Mouse (Mus musculus) stomach, embryonic 15.5 days (tissue): ENCODE data around the gene Cradd. TPM values are rescaled to one million over a fixed set of nuclear protein-coding genes. Genes with fewer than 3 reads are reported as not detected.

Experiments used
- ATAC-seq: fragments of 200-750 bp; cut with Nextera tagmentation; 2 replicates; pipeline ENCODE4 v1.8.0; 2017; ENCODE audit warnings: low read depth, moderate number of reproducible peaks, moderate TSS enrichment; ENCODE audit not compliant: insufficient read depth, low FRiP score
- H3K27ac ChIP-seq: fragments of 300-500 bp; sonication (generic); 2 replicates; pipeline ENCODE4 v1.5.1; 2015; ENCODE audit warnings: mild to moderate bottlenecking, inconsistent platforms
- H3K27me3 ChIP-seq: fragments of 300-500 bp; sonication (generic); replicated peaks from 2 replicates; pipeline ENCODE4 v1.6.1; 2015; ENCODE audit warnings: inconsistent platforms
- H3K36me3 ChIP-seq: fragments of 300-500 bp; sonication (generic); 2 replicates; pipeline ENCODE4 v1.6.1; 2015; ENCODE audit warnings: inconsistent platforms
- H3K4me1 ChIP-seq: fragments of 300-500 bp; sonication (generic); 2 replicates; pipeline ENCODE4 v1.6.1; 2015; ENCODE audit warnings: inconsistent platforms
- H3K4me2 ChIP-seq: fragments of 300-500 bp; sonication (generic); 2 replicates; pipeline ENCODE4 v1.6.1; 2015; ENCODE audit warnings: mild to moderate bottlenecking, inconsistent platforms
- H3K4me3 ChIP-seq: fragments of 300-500 bp; sonication (generic); replicated peaks from 2 replicates; pipeline ENCODE4 v1.5.1; 2015; ENCODE audit warnings: inconsistent platforms
- H3K9ac ChIP-seq: fragments of 300-500 bp; sonication (generic); 2 replicates; pipeline ENCODE4 v1.6.1; 2015; ENCODE audit warnings: inconsistent platforms
- H3K9me3 ChIP-seq: fragments of 300-500 bp; sonication (generic); 2 replicates; pipeline ENCODE4 v1.6.1; 2016; ENCODE audit warnings: inconsistent platforms
- WGBS: fragments of 180-500 bp; shearing (Covaris S2); methylation state at CpG from one replicate; pipeline ENCODE4 v1.1.7; 2015; 5-methylcytosine and 5-hydroxymethylcytosine counted together
- polyA plus RNA-seq: library from polyadenylated mRNA; unstranded; fragments of >200 nt; fragmentation: Nextera tagmentation; extraction: Ambion mirVana; gene quantifications from 2 replicates; pipeline ENCODE4 v1.2.1, GENCODE M21; 2015

Cradd gene
- polyA plus RNA-seq, 1 experiment from 2014 or later: 11.4 TPM

GRCm38 (mm10) chr10:95189550-95190211 lies 134.3 kb downstream of the Cradd start:
- no peak overlapping the region for H3K9ac ChIP-seq
- no peaks in the 10 kb centered on the region for H3K4me1 ChIP-seq
- no peak overlapping the region for H3K4me3 ChIP-seq
- H3K27ac ChIP-seq: no peak overlapping the region
- WGBS: 63% methylated on average over 16 of the region's 16 CpGs
- H3K36me3 ChIP-seq: no peaks in the 10 kb centered on the region
- ATAC-seq: no peak
- no peak overlapping the region for H3K4me2 ChIP-seq
- peaks cover 4% of the 10 kb centered on the region; the same call in 1 of the 2 replicates for H3K9me3 ChIP-seq
- H3K27me3 ChIP-seq: no peaks in the 10 kb centered on the region

- no peak overlapping the region for H3K4me2 ChIP-seq
- H3K27ac ChIP-seq: no peak overlapping the region
- H3K4me1 ChIP-seq: 0 out of 2 replicates have a peak, but pooled peaks cover 4% of the 10 kb centered on the region
- peaks cover 3% of the 10 kb centered on the region; the same call in 1 of the 2 replicates for H3K9me3 ChIP-seq
- ATAC-seq: no peak
- H3K27me3 ChIP-seq: no peaks in the 10 kb centered on the region
- no peak overlapping the region for H3K9ac ChIP-seq
- 57% methylated on average over 5 of the region's 5 CpGs for WGBS
- no peaks in the 10 kb centered on the region for H3K36me3 ChIP-seq
- H3K4me3 ChIP-seq: no peak overlapping the region
Observed at GRCm38 (mm10) chr10:95184210-95184609, 139.7 kb downstream of the Cradd start.

- Histone ChIP-seq H3K4me2 (no peak overlapping the region), H3K27me3 (no peaks in the 10 kb centered on the region), H3K4me1 (0 out of 2 replicates have a peak, but pooled peaks cover 4% of the 10 kb centered on the region), H3K36me3 (no peaks in the 10 kb centered on the region), H3K9ac (no peak overlapping the region), H3K27ac (no peak overlapping the region), H3K4me3 (no peak overlapping the region), H3K9me3 (no peaks in the 10 kb centered on the region)
- ATAC-seq: no peak
- 49% methylated on average over 4 of the region's 4 CpGs for WGBS
Observed at GRCm38 (mm10) chr10:95183051-95183450, 140.9 kb downstream of the Cradd start.

GRCm38 (mm10) chr10:95182405-95182804 lies 141.5 kb downstream of the Cradd start:
- H3K36me3 ChIP-seq: no peaks in the 10 kb centered on the region
- H3K27me3 ChIP-seq: no peaks in the 10 kb centered on the region
- H3K27ac ChIP-seq: no peak overlapping the region
- H3K4me2 ChIP-seq: no peak overlapping the region
- no peak for ATAC-seq
- 71% methylated on average over 4 of the region's 4 CpGs for WGBS
- H3K4me3 ChIP-seq: no peak overlapping the region
- H3K9ac ChIP-seq: no peak overlapping the region
- 0 out of 2 replicates have a peak, but pooled peaks cover 7% of the 10 kb centered on the region for H3K4me1 ChIP-seq
- no peaks in the 10 kb centered on the region for H3K9me3 ChIP-seq

- H3K27me3 ChIP-seq: no peaks in the 10 kb centered on the region
- no peak for ATAC-seq
- no peak overlapping the region for H3K9ac ChIP-seq
- WGBS: 55% methylated on average over 10 of the region's 10 CpGs
- H3K4me1 ChIP-seq: 0 out of 2 replicates have a peak, but pooled peaks cover 7% of the 10 kb centered on the region
- H3K27ac ChIP-seq: no peak overlapping the region
- H3K9me3 ChIP-seq: no peaks in the 10 kb centered on the region
- no peak overlapping the region for H3K4me3 ChIP-seq
- H3K4me2 ChIP-seq: no peak overlapping the region
- no peaks in the 10 kb centered on the region for H3K36me3 ChIP-seq
Observed at GRCm38 (mm10) chr10:95181553-95181952, 142.4 kb downstream of the Cradd start.

GRCm38 (mm10) chr10:95180900-95181299 lies 143.0 kb downstream of the Cradd start:
- 75% methylated on average over 3 of the region's 3 CpGs for WGBS

GRCm38 (mm10) chr10:95180177-95180576 lies 143.8 kb downstream of the Cradd start:
- WGBS: 73% methylated on average over 8 of the region's 8 CpGs
- H3K4me2 ChIP-seq: no peak overlapping the region
- no peaks in the 10 kb centered on the region for H3K27me3 ChIP-seq
- no peak for ATAC-seq
- H3K9ac ChIP-seq: no peak overlapping the region
- H3K27ac ChIP-seq: no peak overlapping the region
- H3K9me3 ChIP-seq: no peaks in the 10 kb centered on the region
- no peak overlapping the region for H3K4me3 ChIP-seq
- H3K36me3 ChIP-seq: no peaks in the 10 kb centered on the region
- peaks cover 13% of the 10 kb centered on the region; the same call in 1 of the 2 replicates for H3K4me1 ChIP-seq

More at GRCm38 (mm10) chr10:95180900-95181299, 143.0 kb downstream of the Cradd start:
- H3K4me2 ChIP-seq: no peak overlapping the region
- H3K36me3 ChIP-seq: no peaks in the 10 kb centered on the region
- H3K4me3 ChIP-seq: no peak overlapping the region
- H3K9ac ChIP-seq: no peak overlapping the region
- H3K4me1 ChIP-seq: 0 out of 2 replicates have a peak, but pooled peaks cover 7% of the 10 kb centered on the region
- no peak overlapping the region for H3K27ac ChIP-seq
- H3K9me3 ChIP-seq: no peaks in the 10 kb centered on the region
- no peak for ATAC-seq
- no peaks in the 10 kb centered on the region for H3K27me3 ChIP-seq

GRCm38 (mm10) chr10:95178785-95179184 lies 145.1 kb downstream of the Cradd start:
- H3K4me1 ChIP-seq: peaks cover 16% of the 10 kb centered on the region; the same call in 1 of the 2 replicates
- H3K4me2 ChIP-seq: no peak overlapping the region
- H3K27me3 ChIP-seq: no peaks in the 10 kb centered on the region
- WGBS: 75% methylated on average over 4 of the region's 4 CpGs
- ATAC-seq: no peak
- H3K4me3 ChIP-seq: no peak overlapping the region
- H3K9ac ChIP-seq: no peak overlapping the region
- no peaks in the 10 kb centered on the region for H3K9me3 ChIP-seq
- no peaks in the 10 kb centered on the region for H3K36me3 ChIP-seq
- no peak overlapping the region for H3K27ac ChIP-seq

- Histone ChIP-seq H3K4me1 (peaks cover 12% of the 10 kb centered on the region; the same call in 1 of the 2 replicates), H3K9ac (no peak overlapping the region), H3K36me3 (no peaks in the 10 kb centered on the region), H3K27me3 (no peaks in the 10 kb centered on the region), H3K27ac (no peak overlapping the region), H3K4me2 (no peak overlapping the region), H3K4me3 (no peak overlapping the region), H3K9me3 (no peaks in the 10 kb centered on the region)
- no peak for ATAC-seq
- 51% methylated on average over 26 of the region's 26 CpGs for WGBS
Observed at GRCm38 (mm10) chr10:95175423-95176120, 148.4 kb downstream of the Cradd start.

- Histone ChIP-seq H3K27me3 (no peaks in the 10 kb centered on the region), H3K9ac (no peak overlapping the region), H3K4me1 (peaks cover 12% of the 10 kb centered on the region), H3K9me3 (no peaks in the 10 kb centered on the region), H3K36me3 (no peaks in the 10 kb centered on the region), H3K4me3 (no peak overlapping the region), H3K27ac (no peak overlapping the region), H3K4me2 (no peak overlapping the region)
- whole genome bisulfite sequencing: 73% methylated on average over 6 of the region's 6 CpGs
- ATAC-seq: no peak
Observed at GRCm38 (mm10) chr10:95174260-95174659, 149.7 kb downstream of the Cradd start.

- H3K27me3 ChIP-seq: no peaks in the 10 kb centered on the region
- H3K4me1 ChIP-seq: peaks cover 9% of the 10 kb centered on the region
- no peak overlapping the region for H3K4me3 ChIP-seq
- H3K36me3 ChIP-seq: no peaks in the 10 kb centered on the region
- H3K9ac ChIP-seq: no peak overlapping the region
- ATAC-seq: no peak
- no peak overlapping the region for H3K4me2 ChIP-seq
- H3K9me3 ChIP-seq: no peaks in the 10 kb centered on the region
- no peak overlapping the region for H3K27ac ChIP-seq
- 56% methylated on average over 9 of the region's 9 CpGs for WGBS
Observed at GRCm38 (mm10) chr10:95170721-95171354, 153.1 kb downstream of the Cradd start.

- ATAC-seq: no peak
- no peak overlapping the region for H3K27ac ChIP-seq
- no peak overlapping the region for H3K4me2 ChIP-seq
- no peaks in the 10 kb centered on the region for H3K36me3 ChIP-seq
- H3K4me3 ChIP-seq: no peak overlapping the region
- WGBS: 87% methylated on average over 2 of the region's 2 CpGs
- H3K9me3 ChIP-seq: no peaks in the 10 kb centered on the region
- peaks cover 15% of the 10 kb centered on the region; the same call in 1 of the 2 replicates for H3K4me1 ChIP-seq
- H3K9ac ChIP-seq: no peak overlapping the region
- H3K27me3 ChIP-seq: no peaks in the 10 kb centered on the region
Observed at GRCm38 (mm10) chr10:95164949-95165348, 159.0 kb downstream of the Cradd start.
